Mouse (Mus musculus) cortical plate, adult 2 months (tissue): Measurements from ENCODE around the gene Rpl31. TPM values are rescaled to one million over a fixed set of nuclear protein-coding genes. Genes with fewer than 3 reads are reported as not detected.

ENCODE experiments used
- H3K27ac ChIP-seq: fragments of 200-500 bp; 2 replicates; pipeline ENCODE4 v1.5.1; 2012; ENCODE audit warnings: low read length, control low read depth, inconsistent platforms; ENCODE audit not compliant: insufficient read depth
- H3K4me1 ChIP-seq: fragments of 200-500 bp; 2 replicates; pipeline ENCODE4 v1.6.1; 2011; ENCODE audit warnings: low read length; ENCODE audit not compliant: control insufficient read depth, insufficient read depth
- H3K4me3 ChIP-seq: fragments of 200-500 bp; 2 replicates; pipeline ENCODE4 v1.5.1; 2011; ENCODE audit warnings: mild to moderate bottlenecking, low read length, control low read depth; ENCODE audit not compliant: insufficient read depth
- CTCF ChIP-seq: fragments of 200-500 bp; IDR thresholded peaks from 2 replicates; pipeline ENCODE4 v1.5.1; 2011; ENCODE audit warnings: mild to moderate bottlenecking, control low read depth, low read length; ENCODE audit not compliant: insufficient read depth; ENCODE audit errors: extremely low read depth
- POLR2A ChIP-seq: fragments of 200-500 bp; IDR thresholded peaks from 2 replicates; pipeline ENCODE4 v1.6.1; 2011; ENCODE audit warnings: mild to moderate bottlenecking, low read length, control low read depth; ENCODE audit not compliant: insufficient read depth; ENCODE audit errors: extremely low read depth
- polyA plus RNA-seq: library from polyadenylated mRNA; depleted of rRNA; stranded (reverse); fragments of >200 nt; gene quantifications from 2 replicates; pipeline ENCODE4 v1.2.3, GENCODE M21; 2012; rRNA removed

Gene Rpl31
- polyA plus RNA-seq, 1 experiment = 793 TPM

GRCm38 (mm10) chr1:39417817-39418216 lies 50.2 kb downstream of the Rpl31 start:
- H3K4me3 ChIP-seq = no peak overlapping the region
- TF ChIP-seq POLR2A (no peak), CTCF (no peak)
- H3K27ac ChIP-seq = no peak overlapping the region
- H3K4me1 ChIP-seq = no peaks in the 10 kb centered on the region

DNA sequence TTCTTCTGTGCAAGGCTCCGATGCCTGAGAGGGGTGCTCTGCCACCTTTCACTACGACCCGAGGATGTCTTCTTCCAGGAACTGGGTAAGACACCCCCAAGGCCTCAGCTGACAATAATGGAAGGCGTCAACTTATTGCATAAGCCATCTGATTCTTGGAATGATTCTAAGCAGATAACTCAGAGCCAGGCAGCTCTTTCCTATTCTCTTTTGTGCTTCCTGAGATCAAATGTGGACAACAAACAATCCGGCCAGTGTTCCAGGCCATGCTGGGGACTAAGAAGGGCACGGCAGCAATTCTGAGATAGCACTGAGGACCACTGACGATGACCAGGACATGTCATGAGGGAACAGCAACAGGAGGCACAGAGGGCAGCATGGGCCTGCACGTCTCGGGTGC lies 51.2 kb downstream of the Rpl31 start:
- H3K27ac ChIP-seq = no peak overlapping the region
- TF ChIP-seq POLR2A (no peak), CTCF (no peak)
- no peaks in the 10 kb centered on the region for H3K4me1 ChIP-seq
- no peak overlapping the region for H3K4me3 ChIP-seq

DNA sequence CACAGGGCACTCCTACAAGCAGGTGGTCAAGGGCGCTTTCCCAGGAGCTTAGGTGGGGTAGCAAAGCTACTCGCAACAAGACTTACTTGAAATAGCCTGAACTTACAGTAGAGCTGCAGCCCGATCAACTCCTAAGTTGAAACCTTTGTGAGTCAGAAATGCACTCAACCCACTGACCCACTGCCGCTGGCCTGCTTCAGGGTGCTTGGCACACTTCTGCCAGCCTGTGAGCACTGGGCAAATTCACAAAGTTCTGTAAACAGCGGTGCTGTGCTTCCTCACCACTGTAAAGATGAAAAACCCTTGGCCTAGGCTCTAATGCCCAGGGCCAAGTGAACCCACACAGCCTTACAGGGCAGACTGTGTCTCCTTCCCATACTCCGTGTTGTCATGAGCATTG lies 53.3 kb downstream of the Rpl31 start:
- no peak overlapping the region for H3K4me3 ChIP-seq
- no peaks in the 10 kb centered on the region for H3K4me1 ChIP-seq
- H3K27ac ChIP-seq = no peak overlapping the region
- no peak for TF ChIP-seq CTCF
- TF ChIP-seq POLR2A = no peak

Other genes with a start within 250 kb of the Rpl31 start
- 21.9 and 22.9 TPM in 2 replicates for gene Npas2, start 174.1 kb upstream of the Rpl31 start, polyA plus RNA-seq
- gene Tbc1d8, start 110.9 kb downstream of the Rpl31 start, polyA plus RNA-seq = 15.1 and 20.3 TPM in 2 replicates
- gene Cnot11, start 167.2 kb downstream of the Rpl31 start, polyA plus RNA-seq = 18.8 and 18.9 TPM in 2 replicates
- gene Rnf149, start 209.6 kb downstream of the Rpl31 start, polyA plus RNA-seq = 22.4 and 23.0 TPM in 2 replicates